Mouse (Mus musculus): Measurements from ENCODE around the gene H2-Ke6. TPM values are rescaled to one million over a fixed set of nuclear protein-coding genes. Genes with fewer than 3 reads are reported as not detected.
"Not testable (repeated sequence)": the region's sequence is repeated elsewhere in the genome, so short reads cannot be mapped to it uniquely, and the experiment has no call there.

H2-Ke6 gene
- total RNA-seq, 2 experiments from 2014 or later, result 55.5 to 64.2 TPM

- DNase-seq; intact Hi-C loops (cut with DNase I): not testable (repeated sequence)
Measured at GRCm38 (mm10) chr17:34000796-34001195, 27.1 kb downstream of the H2-Ke6 start.

- intact Hi-C loops (cut with DNase I), result no loop called here
Measured at GRCm38 (mm10) chr17:34000150-34000537, 27.7 kb downstream of the H2-Ke6 start, which contains the start of gene H2-K1. Gene H2-K1, minus strand, starts transcription at chr17:34000347.

GRCm38 (mm10) chr17:33999341-34000149 is 28.3 kb downstream of the H2-Ke6 start:
- no peak for DNase-seq
- intact Hi-C loops (cut with DNase I), result no loop called here

More at GRCm38 (mm10) chr17:34000150-34000537, 27.7 kb downstream of the H2-Ke6 start, which contains the start of gene H2-K1:
- DNase-seq, result peak; percentile 86 to 87

GRCm38 (mm10) chr17:33998697-33999096 is 29.2 kb downstream of the H2-Ke6 start:
- DNase-seq; intact Hi-C loops (cut with DNase I): not testable (repeated sequence)

GRCm38 (mm10) chr17:33997025-33997424 is 30.8 kb downstream of the H2-Ke6 start:
- DNase-seq; intact Hi-C loops (cut with DNase I): not testable (repeated sequence)

DNA sequence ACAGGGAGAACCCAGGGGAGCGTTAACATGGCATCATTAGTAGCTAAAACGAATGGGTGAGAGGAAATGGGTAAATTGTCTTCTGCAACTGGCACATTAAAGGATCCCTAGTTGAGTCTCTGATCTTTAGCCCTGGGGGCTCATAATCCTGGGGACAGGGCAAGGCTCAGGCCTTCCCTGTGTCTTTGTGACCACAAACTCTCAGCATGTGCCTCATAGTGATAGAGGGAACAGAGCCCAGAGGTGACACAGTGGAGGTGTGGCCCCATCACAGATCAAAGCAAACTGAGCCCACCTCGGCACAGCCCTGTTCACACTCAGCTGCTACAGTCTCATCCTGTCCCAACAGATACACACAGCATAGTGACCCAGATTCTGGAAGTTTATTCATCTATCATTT is 32.2 kb downstream of the H2-Ke6 start:
- DNase-seq, result no peak
- intact Hi-C loops (cut with DNase I), result no loop called here

- no peak for DNase-seq
- intact Hi-C loops (cut with DNase I), result no loop called here
Measured at GRCm38 (mm10) chr17:33994959-33995358, 32.9 kb downstream of the H2-Ke6 start.

DNA sequence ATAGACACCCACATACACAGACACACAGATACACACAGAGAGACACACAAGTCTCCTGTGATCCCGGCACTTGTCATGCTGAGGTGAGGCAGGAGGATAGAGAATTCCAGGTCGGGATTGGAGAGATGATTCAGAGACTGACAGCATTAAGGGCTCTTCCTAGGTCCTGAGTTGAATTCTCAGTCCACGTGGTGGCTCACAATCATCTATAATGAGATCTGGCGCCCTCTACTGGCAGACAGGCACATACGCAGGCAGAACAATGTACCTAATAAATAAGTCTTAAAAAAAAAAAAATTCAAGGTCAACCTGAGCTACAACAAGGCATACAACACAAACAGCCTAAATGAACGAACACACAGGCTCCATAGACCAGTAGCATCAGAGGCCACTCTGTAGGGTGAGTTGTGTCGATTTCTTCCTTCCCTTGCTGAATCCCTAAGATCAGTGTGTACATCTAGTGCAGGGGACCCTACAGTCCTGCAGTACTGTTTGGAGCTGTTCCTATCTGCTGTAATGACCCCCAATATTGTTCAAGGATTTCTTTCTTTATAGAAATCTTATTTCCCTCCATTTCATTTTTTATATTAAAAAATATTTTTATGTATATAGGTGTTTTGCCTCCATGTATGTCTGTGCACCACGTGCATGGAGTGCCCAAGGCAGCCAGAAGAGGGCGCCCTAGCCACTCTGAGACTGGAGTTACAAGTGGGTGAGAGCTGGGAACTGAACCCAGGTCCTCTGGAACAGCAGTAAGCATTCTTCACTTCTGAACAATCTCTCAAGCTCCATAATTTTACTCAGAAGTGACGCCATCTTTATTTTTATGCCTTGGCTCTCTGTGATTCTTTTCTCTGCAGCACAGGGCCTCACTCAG is 35.8 kb downstream of the H2-Ke6 start:
- intact Hi-C loops (cut with DNase I), result no loop called here
- DNase-seq, result no peak

GRCm38 (mm10) chr17:33982136-33982535 is 45.7 kb downstream of the H2-Ke6 start:
- DNase-seq, result peak; percentile 45 to 65
- intact Hi-C loops (cut with DNase I), result loop anchor here (1.0 kb wide), 1 partner anchor 14 kb away; no protein-coding TSS in a partner anchor

DNA sequence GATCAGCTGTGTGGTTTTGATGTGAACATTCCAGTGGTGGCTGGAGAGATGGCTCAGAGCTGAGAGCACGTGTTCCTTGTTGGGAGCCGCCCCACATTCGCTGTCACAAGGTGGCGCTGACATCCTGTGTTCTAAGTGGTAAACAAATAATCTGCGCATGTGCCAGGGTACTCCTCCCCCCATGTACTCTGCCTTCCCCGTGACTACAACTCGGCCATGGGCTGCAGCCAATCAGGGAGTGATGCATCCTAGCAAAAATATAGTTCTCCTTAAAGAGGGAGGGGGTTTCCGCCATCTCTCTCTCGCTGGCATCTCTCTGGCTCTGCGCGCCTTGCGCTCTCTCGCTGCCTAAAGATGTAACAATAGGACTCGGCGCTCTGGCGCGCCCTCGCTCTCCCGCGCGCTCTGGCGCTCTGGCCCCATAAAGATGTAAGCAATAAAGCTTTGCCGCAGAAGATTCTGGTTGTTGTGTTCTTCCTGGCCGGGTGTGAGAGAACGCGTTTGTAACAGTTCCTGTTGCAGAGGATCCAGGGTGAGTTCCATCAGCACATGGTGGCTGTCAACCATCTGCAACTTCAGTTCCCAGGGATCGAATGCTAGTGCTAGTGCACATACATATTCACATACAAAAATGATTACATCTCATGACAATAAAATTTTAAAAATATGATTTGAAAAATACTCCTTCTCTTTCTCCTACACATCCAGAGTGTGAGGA is 46.5 kb downstream of the H2-Ke6 start:
- DNase-seq, result peak; percentile 83 to 86
- intact Hi-C loops (cut with DNase I), result not testable (repeated sequence)

GRCm38 (mm10) chr17:33980181-33981035 is 47.5 kb downstream of the H2-Ke6 start:
- DNase-seq, result no peak
- intact Hi-C loops (cut with DNase I), result no loop called here

- no peak for DNase-seq
- intact Hi-C loops (cut with DNase I), result no loop called here
Measured at GRCm38 (mm10) chr17:33979512-33980050, 48.3 kb downstream of the H2-Ke6 start.

DNA sequence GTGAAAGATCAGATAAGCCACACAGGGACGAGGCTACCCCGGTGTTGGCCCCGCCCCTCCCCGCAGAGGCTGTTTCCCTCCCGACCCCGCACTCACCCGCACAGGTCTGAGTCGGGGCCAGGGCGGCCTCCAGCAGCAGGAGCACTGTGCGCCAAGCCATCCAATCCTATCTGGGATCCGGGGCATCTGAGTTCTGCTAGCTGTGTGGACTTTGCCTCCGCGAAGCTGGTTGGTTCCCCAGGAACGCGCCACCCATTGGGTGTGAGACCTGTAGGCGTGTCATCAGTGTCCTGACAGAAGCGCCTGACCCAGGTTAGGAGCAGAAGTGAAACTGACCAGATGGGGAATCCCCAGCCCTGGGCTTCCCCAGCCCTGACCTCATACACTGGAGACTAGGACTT is 49.2 kb downstream of the H2-Ke6 start:
- intact Hi-C loops (cut with DNase I), result no loop called here
- peak; percentile 69 to 75 for DNase-seq

DNA sequence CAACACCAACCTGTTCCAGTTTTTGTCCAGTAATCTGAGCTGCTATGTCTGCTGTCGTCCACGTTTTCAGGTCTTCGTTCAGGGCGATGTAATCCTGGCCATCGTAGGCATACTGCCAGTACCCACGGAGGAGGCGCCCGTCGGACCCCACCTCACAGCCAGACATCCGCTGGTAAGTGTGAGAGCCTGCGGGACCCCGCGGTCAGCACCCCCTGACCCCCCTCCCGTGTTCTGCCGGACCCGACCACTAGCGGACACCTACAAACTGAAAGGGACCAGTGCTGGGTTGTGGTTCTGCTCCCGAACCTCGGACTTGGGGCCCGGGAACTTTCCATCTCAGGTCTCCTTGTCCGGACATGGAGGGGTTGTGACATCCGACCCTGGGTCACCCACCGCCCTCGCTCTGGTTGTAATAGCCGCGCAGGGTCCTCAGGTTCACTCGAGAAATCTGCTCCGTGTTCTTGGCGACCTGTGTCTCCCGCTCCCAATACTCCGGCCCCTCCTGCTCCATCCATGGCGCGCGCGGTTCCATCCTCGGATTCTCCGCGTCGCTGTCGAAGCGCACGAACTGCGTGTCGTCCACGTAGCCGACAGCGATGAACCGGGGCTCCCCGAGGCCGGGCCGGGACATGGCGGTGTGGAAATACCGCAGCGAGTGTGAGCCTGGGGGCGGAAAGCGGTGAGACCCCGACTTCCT is 49.9 kb downstream of the H2-Ke6 start:
- intact Hi-C loops (cut with DNase I), result no loop called here
- no peak for DNase-seq

Small RNA genes lying within 50 kb of the gene (microRNA-seq; reads per million reads assigned to microRNA genes)
- gene Mir219a-1 (0 reads per million in 2 experiments), gene Mir219c (0 reads per million in 2 experiments)

Other genes starting within 250 kb of the H2-Ke6 start
- 10 to 100 TPM in 1 of 2 experiments, 1 to 10 TPM in 1; 8.0 to 11.7 TPM for gene Angptl4, start 246.2 kb downstream of the H2-Ke6 start, total RNA-seq (2021)
- gene Kank3, start 217.5 kb downstream of the H2-Ke6 start, total RNA-seq (2021), result 10 to 100 TPM; 15.3 to 22.5 TPM
- gene Rps28, start 203.5 kb downstream of the H2-Ke6 start, total RNA-seq (2021), result 100 to 1,000 TPM; 503 to 584 TPM
- 100 to 1,000 TPM; 325 to 364 TPM for gene Ndufa7, start 203.5 kb downstream of the H2-Ke6 start, total RNA-seq (2021)
- gene Cd320, start 185.0 kb downstream of the H2-Ke6 start, total RNA-seq (2021), result 10 to 100 TPM; 13.3 to 15.2 TPM
- not detected for gene Gm7029, start 154.2 kb downstream of the H2-Ke6 start, total RNA-seq (2021)
- gene Kifc1, start 137.4 kb downstream of the H2-Ke6 start, total RNA-seq (2021), result 1 to 10 TPM in 1 of 2 experiments, under 1 TPM in 1; 0.74 to 1.1 TPM
- not detected for gene Platr17, start 122.9 kb downstream of the H2-Ke6 start, total RNA-seq (2021)
- 10 to 100 TPM in 1 of 2 experiments, 1 to 10 TPM in 1; 9.3 to 11.3 TPM for gene Daxx, start 118.6 kb downstream of the H2-Ke6 start, total RNA-seq (2021)
- gene Tapbp, start 112.2 kb downstream of the H2-Ke6 start, total RNA-seq (2021), result 10 to 100 TPM; 31.8 to 34.7 TPM
- gene Zbtb22, start 112.2 kb downstream of the H2-Ke6 start, total RNA-seq (2021), result 10 to 100 TPM; 12.6 to 16.6 TPM
- gene Rgl2, start 98.5 kb downstream of the H2-Ke6 start, total RNA-seq (2021), result 10 to 100 TPM; 26.5 to 28.3 TPM
- 10 to 100 TPM; 56.7 to 58.6 TPM for gene Pfdn6, start 87.7 kb downstream of the H2-Ke6 start, total RNA-seq (2021)
- 1 to 10 TPM; 8.4 to 9.7 TPM for gene Wdr46, start 87.4 kb downstream of the H2-Ke6 start, total RNA-seq (2021)
- 1 to 10 TPM; 1.5 to 1.6 TPM for gene B3galt4, start 76.6 kb downstream of the H2-Ke6 start, total RNA-seq (2021)
- gene Vps52, start 72.2 kb downstream of the H2-Ke6 start, total RNA-seq (2021), result 10 to 100 TPM; 30.5 to 30.6 TPM
- 100 to 1,000 TPM; 282 to 369 TPM for gene Rps18, start 72.1 kb downstream of the H2-Ke6 start, total RNA-seq (2021)
- 10 to 100 TPM; 25.6 to 32.9 TPM for gene H2-K1, start 27.7 kb downstream of the H2-Ke6 start, total RNA-seq (2021)
- 10 to 100 TPM; 11.7 to 12.4 TPM for gene Ring1, start 3.4 kb downstream of the H2-Ke6 start, total RNA-seq (2021)
- 10 to 100 TPM; 40.8 to 45.2 TPM for gene Slc39a7, start 3.6 kb upstream of the H2-Ke6 start, total RNA-seq (2021)
- 10 to 100 TPM; 34.5 to 35.3 TPM for gene Rxrb, start 3.8 kb upstream of the H2-Ke6 start, total RNA-seq (2021)
- gene Col11a2, start 11.4 kb upstream of the H2-Ke6 start, total RNA-seq (2021), result 1 to 10 TPM; 9.3 to 9.6 TPM
- gene H2-Oa, start 64.3 kb upstream of the H2-Ke6 start, total RNA-seq (2021), result not detected
- gene H2-DMa, start 91.5 kb upstream of the H2-Ke6 start, total RNA-seq (2021), result 1 to 10 TPM; 3.6 to 4.9 TPM
- gene Brd2, start 94.6 kb upstream of the H2-Ke6 start, total RNA-seq (2021), result 10 to 100 TPM; 63.2 to 74.1 TPM
- under 1 TPM; 0.35 to 0.48 TPM for gene H2-DMb2, start 115.2 kb upstream of the H2-Ke6 start, total RNA-seq (2021)
- 1 to 10 TPM in 1 of 2 experiments, under 1 TPM in 1; 0.71 to 1.2 TPM for gene H2-DMb1, start 125.0 kb upstream of the H2-Ke6 start, total RNA-seq (2021)
- gene Tap1, start 159.5 kb upstream of the H2-Ke6 start, total RNA-seq (2021), result 1 to 10 TPM; 1.6 to 1.8 TPM
- gene Psmb9, start 159.7 kb upstream of the H2-Ke6 start, total RNA-seq (2021), result 1 to 10 TPM; 1.0 to 1.9 TPM
- 1 to 10 TPM; 3.1 to 3.5 TPM for gene Psmb8, start 169.7 kb upstream of the H2-Ke6 start, total RNA-seq (2021)
- 1 to 10 TPM; 4.9 to 6.1 TPM for gene Tap2, start 175.5 kb upstream of the H2-Ke6 start, total RNA-seq (2021)
- gene H2-Ob, start 210.8 kb upstream of the H2-Ke6 start, total RNA-seq (2021), result under 1 TPM in 1 of 2 experiments, not detected in 1; 0.27 TPM
- 1 to 10 TPM; 5.7 to 6.6 TPM for gene H2-Ab1, start 229.6 kb upstream of the H2-Ke6 start, total RNA-seq (2021)